Mouse (Mus musculus) left cerebral cortex, postnatal 4 days (tissue): ENCODE data around the gene Gm3259. TPM values are rescaled to one million over a fixed set of nuclear protein-coding genes. Genes with fewer than 3 reads are reported as not detected.
"Not testable (repeated sequence)": the region's sequence is repeated elsewhere in the genome, so short reads cannot be mapped to it uniquely, and the experiment has no call there.

Source experiments
- DNase-seq: peaks from one replicate; pipeline ENCODE4 v3.0.0-alpha.2; 2022
- intact Hi-C: fragments of 180-260 bp; cut with DNase I; formaldehyde crosslinking; loops from one replicate; pipeline ENCODE4 v1.15.1; 2025
- total RNA-seq, 2 experiments: library from RNA; stranded (reverse); gene quantifications; 2 replicates each; pipeline ENCODE4 v1.2.3; 2021

The Gm3259 gene
- not detected for total RNA-seq

- DNase-seq, intact Hi-C loops: not testable (repeated sequence)
Observed at GRCm38 (mm10) chr5:95305611-95306010, at the start of gene Gm3259. Gene Gm3259, plus strand, starts transcription at chr5:95305911.

- intact Hi-C loops, DNase-seq: not testable (repeated sequence)
Observed at GRCm38 (mm10) chr5:95272668-95273067, 33.0 kb upstream of the Gm3259 start, which contains the start of gene Gm10424. Gene Gm10424, minus strand, starts transcription at chr5:95272768.

Other genes starting within 250 kb of the Gm3259 start
- gene Gm7942, start 199.0 kb upstream of the Gm3259 start, total RNA-seq: not detected
- not detected for gene Gm16513, start 123.3 kb upstream of the Gm3259 start, total RNA-seq
- not detected for gene Gm10424, start 33.1 kb upstream of the Gm3259 start, total RNA-seq
- not detected for gene D5Ertd577e, start 150.9 kb downstream of the Gm3259 start, total RNA-seq
- not detected for gene Gm3286, start 204.8 kb downstream of the Gm3259 start, total RNA-seq